Mouse (Mus musculus): ENCODE results near the gene Mpeg1. TPM values are rescaled to one million over a fixed set of nuclear protein-coding genes. Genes with fewer than 3 reads are reported as not detected.

The Mpeg1 gene
- polyA plus RNA-seq, 1 experiment from 2014 or later = 0.17 TPM

GRCm38 (mm10) chr19:12498941-12499340, 38.4 kb downstream of the Mpeg1 start:
- peak overlapping the region; percentile 93; the same call in 1 of the 2 replicates for H3K27ac ChIP-seq (replicated peaks)
- WGBS = 96% methylated on average over 1 of the region's 1 CpGs
- H3K27me3 ChIP-seq (replicated peaks; ENCODE audit: low read depth, poor library complexity, severe bottlenecking) = peaks cover 13% of the 10 kb centered on the region
- H3K9me3 ChIP-seq = no peaks in the 10 kb centered on the region
- peaks cover 41% of the 10 kb centered on the region for H3K4me1 ChIP-seq
- H3K36me3 ChIP-seq (replicated peaks) = peaks cover 18% of the 10 kb centered on the region; the same call in 1 of the 2 replicates
- H3K4me3 ChIP-seq = peak overlapping the region; percentile 79
- DNase-seq (ENCODE audit: low spot score) = no peak

GRCm38 (mm10) chr19:12499485-12499884, 38.9 kb downstream of the Mpeg1 start:
- Histone ChIP-seq H3K27ac (replicated peaks) (peak overlapping the region; percentile 93), H3K4me3 (peak overlapping the region; percentile 79), H3K9me3 (no peaks in the 10 kb centered on the region), H3K36me3 (replicated peaks) (peaks cover 18% of the 10 kb centered on the region; the same call in 1 of the 2 replicates), H3K4me1 (peaks cover 37% of the 10 kb centered on the region), H3K27me3 (replicated peaks; ENCODE audit: low read depth, poor library complexity, severe bottlenecking) (peaks cover 13% of the 10 kb centered on the region)
- WGBS = 18% methylated on average over 2 of the region's 2 CpGs
- no peak for DNase-seq (ENCODE audit: low spot score)

- Histone ChIP-seq H3K9me3 (no peaks in the 10 kb centered on the region), H3K4me3 (peak overlapping the region; percentile 79), H3K4me1 (peaks cover 33% of the 10 kb centered on the region), H3K36me3 (replicated peaks) (peaks cover 18% of the 10 kb centered on the region; the same call in 1 of the 2 replicates), H3K27me3 (replicated peaks; ENCODE audit: low read depth, poor library complexity, severe bottlenecking) (peaks cover 13% of the 10 kb centered on the region), H3K27ac (replicated peaks) (peak overlapping the region; percentile 93)
- DNase-seq (ENCODE audit: low spot score) = peak; percentile 57
- 4% methylated on average over 3 of the region's 3 CpGs for WGBS
These were observed 39.5 kb downstream of the Mpeg1 start for GRCm38 (mm10) chr19:12500124-12500523.

GRCm38 (mm10) chr19:12500881-12501311, 40.3 kb downstream of the Mpeg1 start:
- Histone ChIP-seq H3K36me3 (replicated peaks) (peaks cover 18% of the 10 kb centered on the region; the same call in 1 of the 2 replicates), H3K27ac (replicated peaks) (peak overlapping the region; percentile 93), H3K4me3 (peak overlapping the region; percentile 79), H3K9me3 (no peaks in the 10 kb centered on the region), H3K27me3 (replicated peaks; ENCODE audit: low read depth, poor library complexity, severe bottlenecking) (peaks cover 13% of the 10 kb centered on the region), H3K4me1 (peaks cover 29% of the 10 kb centered on the region)
- DNase-seq (ENCODE audit: low spot score) = peak; percentile 73
- under 1% methylated on average over 38 of the region's 38 CpGs for WGBS

- peak within 1 kb of the TSS; percentile 93 for H3K27ac ChIP-seq (replicated peaks)
- WGBS = under 1% methylated on average over 80 of the region's 80 CpGs
- peak; percentile 93 for DNase-seq (ENCODE audit: low spot score)
- no peaks in the 10 kb centered on the region for H3K9me3 ChIP-seq
- H3K4me3 ChIP-seq = peak within 1 kb of the TSS; percentile 79
- peaks cover 13% of the 10 kb centered on the region for H3K27me3 ChIP-seq (replicated peaks; ENCODE audit: low read depth, poor library complexity, severe bottlenecking)
- H3K4me1 ChIP-seq = peaks cover 24% of the 10 kb centered on the region
- peaks cover 18% of the 10 kb centered on the region; the same call in 1 of the 2 replicates for H3K36me3 ChIP-seq (replicated peaks)
These were observed 41.1 kb downstream of the Mpeg1 start, which contains the start of gene Dtx4 for GRCm38 (mm10) chr19:12501370-12502347. TSS of gene Dtx4 (minus strand) at chr19:12501454.

- no peak for DNase-seq (ENCODE audit: low spot score)
- peaks cover 24% of the 10 kb centered on the region for H3K4me1 ChIP-seq
- no peak overlapping the region for H3K4me3 ChIP-seq
- H3K36me3 ChIP-seq (replicated peaks) = peaks cover 7% of the 10 kb centered on the region; the same call in 1 of the 2 replicates
- 89% methylated on average over 7 of the region's 7 CpGs for WGBS
- H3K27ac ChIP-seq (replicated peaks) = no peak overlapping the region
- peaks cover 13% of the 10 kb centered on the region for H3K27me3 ChIP-seq (replicated peaks; ENCODE audit: low read depth, poor library complexity, severe bottlenecking)
- H3K9me3 ChIP-seq = no peaks in the 10 kb centered on the region
These were observed 42.2 kb downstream of the Mpeg1 start for GRCm38 (mm10) chr19:12502756-12503155.

GRCm38 (mm10) chr19:12514621-12515020, 54.0 kb downstream of the Mpeg1 start:
- no peak for DNase-seq (ENCODE audit: low spot score)
- Histone ChIP-seq H3K27ac (replicated peaks) (no peak overlapping the region), H3K4me3 (no peak overlapping the region), H3K36me3 (replicated peaks) (no peaks in the 10 kb centered on the region), H3K9me3 (no peaks in the 10 kb centered on the region), H3K4me1 (no peaks in the 10 kb centered on the region), H3K27me3 (replicated peaks; ENCODE audit: low read depth, poor library complexity, severe bottlenecking) (no peaks in the 10 kb centered on the region)

Other genes starting within 250 kb of the Mpeg1 start
- gene Olfr1432, start 228.2 kb upstream of the Mpeg1 start, polyA plus RNA-seq (2016; fragmentation: Nextera tagmentation; extraction: Ambion mirVana) = not detected in 2 replicates
- not detected in 2 replicates for gene Olfr262, start 219.1 kb upstream of the Mpeg1 start, polyA plus RNA-seq (2016; fragmentation: Nextera tagmentation; extraction: Ambion mirVana)
- not detected in 2 replicates for gene Olfr235, start 199.7 kb upstream of the Mpeg1 start, polyA plus RNA-seq (2016; fragmentation: Nextera tagmentation; extraction: Ambion mirVana)
- not detected in 2 replicates for gene Olfr1434, start 180.9 kb upstream of the Mpeg1 start, polyA plus RNA-seq (2016; fragmentation: Nextera tagmentation; extraction: Ambion mirVana)
- not detected in 2 replicates for gene Olfr1436, start 161.6 kb upstream of the Mpeg1 start, polyA plus RNA-seq (2016; fragmentation: Nextera tagmentation; extraction: Ambion mirVana)
- not detected in 2 replicates for gene Olfr1437, start 135.7 kb upstream of the Mpeg1 start, polyA plus RNA-seq (2016; fragmentation: Nextera tagmentation; extraction: Ambion mirVana)
- gene Olfr1438-ps1, start 124.9 kb upstream of the Mpeg1 start, polyA plus RNA-seq (2016; fragmentation: Nextera tagmentation; extraction: Ambion mirVana) = not detected in 2 replicates
- gene Olfr1440, start 73.5 kb upstream of the Mpeg1 start, polyA plus RNA-seq (2016; fragmentation: Nextera tagmentation; extraction: Ambion mirVana) = not detected in 2 replicates
- gene Olfr1441, start 43.3 kb upstream of the Mpeg1 start, polyA plus RNA-seq (2016; fragmentation: Nextera tagmentation; extraction: Ambion mirVana) = not detected in 2 replicates
- not detected in 2 replicates for gene Pfpl, start 32.9 kb upstream of the Mpeg1 start, polyA plus RNA-seq (2016; fragmentation: Nextera tagmentation; extraction: Ambion mirVana)
- 12.1 and 19.8 TPM in 2 replicates for gene Dtx4, start 40.7 kb downstream of the Mpeg1 start, polyA plus RNA-seq (2016; fragmentation: Nextera tagmentation; extraction: Ambion mirVana)
- 19.3 and 21.4 TPM in 2 replicates for gene Fam111a, start 85.0 kb downstream of the Mpeg1 start, polyA plus RNA-seq (2016; fragmentation: Nextera tagmentation; extraction: Ambion mirVana)
- gene Gm4952, start 139.2 kb downstream of the Mpeg1 start, polyA plus RNA-seq (2016; fragmentation: Nextera tagmentation; extraction: Ambion mirVana) = not detected in 2 replicates
- not detected in 2 replicates for gene Glyat, start 172.5 kb downstream of the Mpeg1 start, polyA plus RNA-seq (2016; fragmentation: Nextera tagmentation; extraction: Ambion mirVana)
- gene Olfr1442, start 209.7 kb downstream of the Mpeg1 start, polyA plus RNA-seq (2016; fragmentation: Nextera tagmentation; extraction: Ambion mirVana) = not detected in 2 replicates
- gene Olfr1443, start 217.3 kb downstream of the Mpeg1 start, polyA plus RNA-seq (2016; fragmentation: Nextera tagmentation; extraction: Ambion mirVana) = not detected in 2 replicates
- not detected in 2 replicates for gene Keg1, start 235.0 kb downstream of the Mpeg1 start, polyA plus RNA-seq (2016; fragmentation: Nextera tagmentation; extraction: Ambion mirVana)

Measured in embryonic facial prominence, embryonic 10.5 days (tissue).